Mouse (Mus musculus) embryo, embryonic 11.5 days (tissue): ENCODE data around the gene Rasl10a.

Experiments used
- DNase-seq: peaks from one replicate; pipeline ENCODE4 v3.0.0-alpha.2; 2012; ENCODE audit warnings: low read depth, low spot score

Rasl10a gene

DNA sequence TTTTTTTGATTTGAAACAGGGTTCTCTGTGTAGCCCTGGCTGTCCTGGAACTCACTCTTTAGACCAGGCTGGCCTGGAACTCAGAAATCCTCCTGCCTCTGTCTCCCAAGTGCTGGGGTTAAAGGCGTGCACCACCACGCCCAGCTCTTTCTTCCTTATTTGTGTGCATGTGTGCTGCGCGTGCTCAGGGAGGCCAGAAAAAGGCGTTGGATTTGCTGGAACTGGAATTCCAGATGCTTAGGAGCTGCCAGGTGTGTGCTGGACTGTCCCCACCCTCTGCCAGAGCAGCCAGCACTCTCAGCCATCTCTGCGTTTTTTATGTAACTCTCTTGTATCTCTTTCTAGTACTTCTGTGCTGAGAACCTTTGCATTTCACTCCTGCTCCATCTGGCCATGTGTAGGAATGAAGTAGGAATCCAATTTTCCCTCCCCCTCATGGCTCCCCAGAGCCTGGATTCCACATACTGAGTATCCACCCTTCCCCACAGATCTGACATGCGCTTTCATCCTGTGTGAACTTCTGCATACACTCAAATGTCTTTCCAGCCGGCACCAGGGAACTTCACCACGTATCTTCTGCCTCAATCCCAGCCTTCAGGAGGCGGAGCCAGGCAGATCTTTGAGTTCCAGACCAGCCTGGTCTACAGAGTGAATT lies 5.6 kb upstream of the Rasl10a start:
- no peak for DNase-seq

DNA sequence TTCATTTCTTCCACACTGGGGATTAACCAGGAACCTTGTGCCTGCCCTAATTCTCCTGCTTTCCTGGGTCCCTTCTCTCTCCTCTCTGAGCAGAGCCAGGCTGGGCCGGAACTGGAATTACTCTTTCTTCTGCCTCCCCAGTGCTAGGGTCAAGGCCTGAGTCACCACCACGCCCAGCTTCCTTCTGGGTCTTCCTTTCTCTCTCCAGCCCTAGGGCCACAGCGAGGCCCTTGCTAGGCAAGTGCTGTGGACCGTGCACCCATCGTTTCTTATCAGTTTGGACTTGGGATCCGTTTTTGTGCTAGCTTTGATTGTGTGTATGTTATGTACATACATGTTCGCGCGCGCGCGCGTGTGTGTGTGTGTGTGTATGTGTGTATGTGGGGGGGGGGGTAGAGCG lies 3.8 kb upstream of the Rasl10a start:
- DNase-seq = no peak

DNA sequence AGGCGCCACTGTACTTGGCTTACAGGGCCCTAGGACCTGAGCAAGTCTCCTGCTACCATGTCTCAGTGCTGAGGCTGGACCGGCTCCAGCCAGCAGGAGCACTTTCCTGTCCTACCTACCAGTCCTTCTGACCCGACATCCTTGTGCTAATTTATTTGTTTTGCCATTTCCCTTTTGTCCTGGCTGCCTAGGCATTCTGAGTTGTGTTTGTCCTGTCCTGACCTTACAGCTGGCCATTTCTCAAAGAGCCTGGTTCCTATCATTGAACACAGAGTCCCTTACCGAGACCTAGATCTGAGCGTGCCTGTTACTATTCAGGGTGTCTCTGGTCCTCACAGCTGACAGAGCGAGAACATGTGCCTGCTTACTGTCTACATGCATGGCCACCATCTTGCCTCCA lies 3.1 kb upstream of the Rasl10a start:
- no peak for DNase-seq

DNA sequence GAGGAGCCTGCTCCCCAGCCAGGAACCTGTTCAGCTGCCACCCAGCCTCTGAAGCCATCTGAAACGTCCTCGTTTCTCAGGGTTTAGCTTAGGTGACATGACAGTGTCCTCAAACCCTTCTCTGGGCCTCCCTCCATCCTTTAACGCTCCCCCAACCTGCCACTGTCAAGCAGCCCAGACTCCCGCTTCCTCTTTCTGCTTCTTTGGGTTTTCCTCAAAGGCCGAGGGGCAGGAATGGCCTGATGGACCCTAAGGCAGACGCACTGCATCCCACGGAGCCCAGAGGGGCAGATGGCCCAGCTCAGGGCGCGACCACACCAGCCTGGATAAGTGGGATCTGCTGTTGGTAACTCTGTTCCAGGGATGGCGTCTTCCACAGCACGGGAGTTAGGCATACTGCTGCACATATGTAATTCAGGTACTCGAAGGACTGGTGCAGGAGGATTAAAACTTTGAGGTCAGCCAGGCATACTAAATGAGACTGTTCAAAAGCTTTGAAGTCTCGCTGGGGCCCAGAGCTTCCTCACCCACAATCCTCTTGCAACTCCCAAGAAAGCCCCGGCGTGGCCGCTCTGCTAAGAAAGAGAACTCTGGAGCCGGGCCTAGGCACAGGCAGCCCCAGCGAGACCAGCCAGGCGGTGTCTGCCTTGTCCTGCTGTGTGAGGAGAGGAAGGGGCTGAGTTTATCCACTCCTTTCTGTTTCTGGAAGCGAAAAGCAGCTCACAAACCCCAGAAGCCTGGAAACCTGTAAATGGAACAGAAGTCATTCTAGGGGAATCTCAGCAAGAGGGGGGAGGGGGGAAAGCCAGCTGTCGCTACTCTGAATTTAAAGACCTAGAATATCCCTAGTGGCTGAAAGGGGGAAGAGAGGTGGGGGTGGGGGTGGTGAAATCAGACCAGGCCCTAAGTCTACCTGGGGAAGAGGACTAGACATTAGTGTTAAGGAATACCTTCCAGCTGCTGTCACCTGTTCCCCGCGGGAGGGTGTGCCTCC lies 1.7 kb upstream of the Rasl10a start:
- no peak for DNase-seq

DNA sequence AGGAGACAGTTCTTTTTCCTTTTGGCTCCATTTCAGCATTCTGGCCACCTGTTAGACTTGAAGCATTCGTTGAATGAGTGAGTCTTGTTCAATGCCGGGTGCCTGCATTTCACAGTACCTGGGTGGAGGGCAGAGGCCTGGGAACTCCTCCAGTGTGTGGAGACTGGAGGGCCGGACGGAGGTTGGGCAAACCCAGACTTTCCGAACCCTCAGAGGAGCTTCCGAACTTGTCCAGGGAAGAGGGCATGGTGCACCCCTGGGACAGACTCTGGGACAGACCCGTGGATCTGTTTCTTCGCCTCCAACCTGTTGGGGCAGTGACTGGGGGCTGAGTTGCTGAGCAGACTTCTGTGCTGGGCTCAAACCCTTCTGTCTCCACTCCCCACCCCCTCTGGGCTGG lies 864 bp upstream of the Rasl10a start:
- no peak for DNase-seq

DNA sequence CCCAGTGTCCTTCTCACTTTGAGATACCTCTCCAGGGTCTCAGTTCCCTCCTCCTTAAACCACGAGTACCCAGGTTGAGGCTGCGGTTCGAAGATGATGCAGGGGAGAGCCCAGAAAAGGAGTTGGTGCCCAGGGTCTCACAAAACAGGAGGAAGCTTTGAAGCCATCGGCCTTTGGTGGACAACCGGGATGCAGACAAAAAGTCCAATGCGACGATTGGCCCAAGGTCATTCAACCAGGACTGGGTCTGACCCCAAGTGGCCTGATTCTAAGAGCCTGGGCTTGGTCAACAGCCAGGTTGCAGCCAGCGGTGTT lies 430 bp upstream of the Rasl10a start:
- no peak for DNase-seq

DNA sequence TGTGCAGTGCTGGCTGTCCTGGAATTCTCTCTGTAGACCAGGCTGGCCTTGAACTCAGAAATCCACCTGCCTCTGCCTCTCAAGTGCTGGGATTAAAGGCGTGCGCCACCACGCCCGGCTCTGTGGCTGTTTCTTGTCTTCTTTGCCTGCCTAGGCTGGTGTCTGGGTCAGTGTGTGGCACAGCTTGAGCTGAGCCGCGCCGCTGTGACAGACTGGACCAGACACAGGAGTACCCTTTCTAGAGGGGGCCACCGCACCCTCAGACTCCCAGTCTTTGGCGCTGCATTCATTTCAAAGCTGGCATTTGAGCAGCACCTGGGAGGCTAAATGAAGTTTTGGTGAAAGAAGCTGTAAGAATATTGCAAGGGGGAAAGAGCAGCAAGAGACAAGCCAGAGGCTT lies 855 bp downstream of the Rasl10a start:
- no peak for DNase-seq

DNA sequence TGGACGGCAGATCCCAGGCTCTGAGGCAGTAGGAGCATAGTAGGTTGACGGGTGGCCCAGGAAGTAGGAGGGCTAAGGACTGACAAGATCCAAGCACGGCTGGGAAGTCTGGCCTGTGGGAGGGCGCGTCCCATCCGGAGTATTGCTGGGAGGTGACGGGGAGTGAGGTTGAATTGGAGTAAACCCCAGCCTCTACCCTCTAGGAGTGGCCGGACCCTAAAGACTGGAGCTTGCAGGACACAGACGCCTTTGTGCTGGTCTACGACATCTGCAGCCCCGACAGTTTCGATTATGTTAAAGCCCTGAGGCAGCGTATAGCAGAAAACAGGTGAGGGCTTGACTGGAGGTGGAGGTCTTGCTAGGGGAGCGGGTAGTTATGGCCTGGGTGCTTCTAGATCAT lies 1.3 kb downstream of the Rasl10a start:
- no peak for DNase-seq

DNA sequence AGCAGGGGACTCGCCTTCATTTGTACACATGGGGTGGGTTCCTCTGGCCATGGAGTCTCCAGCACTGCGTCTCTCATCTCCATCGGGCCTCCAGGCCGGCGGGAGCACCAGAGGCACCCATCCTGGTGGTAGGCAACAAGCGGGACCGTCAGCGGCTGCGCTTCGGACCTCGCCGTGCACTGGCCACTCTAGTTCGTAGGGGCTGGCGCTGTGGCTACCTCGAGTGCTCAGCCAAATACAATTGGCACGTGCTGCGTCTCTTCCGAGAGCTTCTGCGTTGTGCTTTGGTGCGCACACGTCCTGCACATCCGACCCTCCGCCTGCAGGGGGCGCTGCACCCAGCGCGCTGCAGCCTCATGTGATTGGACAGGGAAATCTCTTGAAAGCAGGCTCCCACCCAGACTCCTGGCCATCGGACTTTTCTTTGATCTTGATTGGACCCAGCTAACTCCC lies 1.8 kb downstream of the Rasl10a start:
- no peak for DNase-seq

DNA sequence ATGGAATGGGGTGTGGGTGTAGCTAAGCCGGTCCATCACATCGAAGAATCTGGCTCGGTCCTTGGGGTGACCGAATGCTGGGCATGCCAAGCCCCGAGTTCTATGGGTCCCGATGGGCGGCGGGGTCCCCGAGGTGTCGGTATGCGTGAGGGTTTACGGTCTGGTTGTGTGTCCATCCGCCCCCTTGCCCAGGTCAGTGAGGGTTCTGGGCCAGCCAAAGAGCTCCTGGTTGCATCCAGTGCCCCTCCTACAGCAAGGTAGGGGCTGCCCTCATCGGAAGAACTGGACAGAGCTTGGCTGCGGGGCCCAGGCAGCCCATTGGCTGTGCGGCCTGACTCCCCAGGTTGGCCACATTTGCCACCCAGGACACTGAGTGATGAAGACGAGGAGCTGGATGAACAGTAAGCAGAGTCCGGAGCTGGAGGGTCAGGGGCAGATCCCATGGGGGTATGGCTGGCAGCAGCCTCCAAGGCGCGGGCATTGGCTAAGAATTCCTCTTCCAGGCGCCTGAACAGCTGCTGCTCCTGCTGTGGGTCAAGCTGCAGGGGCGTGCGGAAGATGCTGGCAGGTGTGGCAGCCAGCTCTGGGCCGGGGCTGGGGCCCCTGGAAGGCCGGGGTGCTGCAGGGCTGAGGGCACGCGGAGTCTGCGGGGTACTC lies 3.0 kb downstream of the Rasl10a start:
- no peak for DNase-seq

DNA sequence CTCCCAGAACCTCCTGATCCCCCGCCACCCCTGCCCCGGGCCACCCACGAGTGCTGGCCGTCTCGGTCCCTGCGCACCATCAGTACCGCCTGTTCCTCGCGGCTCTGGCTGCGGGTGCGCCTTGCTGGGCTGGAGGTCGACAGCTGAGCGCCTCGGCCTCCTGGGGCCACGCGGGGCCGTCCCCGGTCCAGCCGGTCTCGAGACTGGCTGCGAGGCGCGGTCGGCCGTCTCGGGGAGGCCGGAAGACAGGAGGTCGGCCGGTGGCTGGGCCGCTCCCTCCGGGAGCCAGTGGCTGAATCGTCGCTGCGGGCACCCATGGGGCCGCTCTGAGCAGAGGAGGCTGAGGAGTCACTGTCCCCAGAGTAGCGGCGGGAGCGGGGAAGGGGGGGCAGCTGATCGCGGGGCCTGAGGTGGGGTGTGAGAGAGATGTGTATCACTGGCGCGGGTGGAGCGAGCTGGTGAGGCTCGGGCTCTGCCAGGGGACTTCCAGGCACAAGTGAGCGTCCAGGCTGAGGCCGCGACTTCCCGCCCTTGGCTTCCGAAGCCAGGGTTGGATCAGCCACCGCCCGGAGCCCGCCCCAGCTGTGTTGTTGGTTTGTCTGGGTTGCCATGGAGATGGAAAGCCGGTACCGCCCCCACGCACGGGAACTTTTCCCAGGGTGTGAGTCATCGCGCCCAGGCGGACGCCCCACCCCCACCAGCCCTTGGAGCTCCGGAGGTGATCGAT lies 3.6 kb downstream of the Rasl10a start:
- DNase-seq = peak; percentile 63

DNA sequence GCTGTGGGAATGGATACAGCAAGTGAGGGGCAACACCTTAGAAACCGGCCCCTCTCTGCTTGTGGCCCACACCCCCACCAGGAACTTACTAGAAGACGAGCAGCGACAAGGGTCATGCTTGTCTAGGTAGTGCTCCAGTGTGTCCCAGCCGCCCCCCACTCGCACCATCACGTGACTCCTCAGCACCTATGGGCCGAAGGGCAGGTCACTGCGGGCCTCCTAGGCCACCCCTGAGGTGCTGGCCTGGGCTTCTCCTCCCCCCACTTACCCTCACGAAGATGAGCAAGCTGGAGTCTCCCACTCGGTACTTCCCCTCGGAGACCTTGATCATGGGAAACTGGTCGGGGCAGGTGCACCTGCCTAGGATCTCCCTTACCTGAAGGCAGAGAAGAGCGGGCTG lies 4.4 kb downstream of the Rasl10a start:
- DNase-seq = no peak

DNA sequence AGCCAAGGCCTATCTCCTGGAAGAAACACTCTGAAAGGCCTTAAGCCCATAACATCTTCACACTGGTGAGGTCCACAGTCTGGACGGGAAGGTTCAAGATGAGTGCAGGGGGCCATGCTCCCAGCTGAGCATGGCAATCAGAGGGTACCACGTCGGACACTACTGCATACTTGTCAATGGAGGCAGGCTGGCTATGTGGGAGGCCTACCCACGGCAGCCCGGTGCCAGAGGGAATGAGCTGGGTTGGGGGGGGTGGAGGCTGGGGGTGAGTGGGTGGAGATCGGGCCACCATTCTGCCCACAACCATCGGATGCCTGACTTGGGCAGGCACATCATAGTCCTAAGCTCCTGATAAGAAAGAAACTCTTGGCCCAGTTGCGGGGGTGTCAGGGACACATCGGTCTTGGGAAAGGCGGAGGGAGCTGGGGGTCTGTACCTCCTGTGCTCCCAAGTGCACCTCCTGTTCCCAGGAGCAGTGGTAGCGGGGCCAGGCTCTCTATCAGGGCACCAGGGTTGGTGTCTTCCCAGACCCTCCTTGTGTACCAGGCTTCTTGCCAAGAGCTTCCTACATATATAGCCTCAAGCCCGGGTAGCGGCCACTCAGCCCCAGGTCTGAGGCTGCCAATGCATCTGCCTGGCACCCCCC lies 5.1 kb downstream of the Rasl10a start:
- DNase-seq = no peak

DNA sequence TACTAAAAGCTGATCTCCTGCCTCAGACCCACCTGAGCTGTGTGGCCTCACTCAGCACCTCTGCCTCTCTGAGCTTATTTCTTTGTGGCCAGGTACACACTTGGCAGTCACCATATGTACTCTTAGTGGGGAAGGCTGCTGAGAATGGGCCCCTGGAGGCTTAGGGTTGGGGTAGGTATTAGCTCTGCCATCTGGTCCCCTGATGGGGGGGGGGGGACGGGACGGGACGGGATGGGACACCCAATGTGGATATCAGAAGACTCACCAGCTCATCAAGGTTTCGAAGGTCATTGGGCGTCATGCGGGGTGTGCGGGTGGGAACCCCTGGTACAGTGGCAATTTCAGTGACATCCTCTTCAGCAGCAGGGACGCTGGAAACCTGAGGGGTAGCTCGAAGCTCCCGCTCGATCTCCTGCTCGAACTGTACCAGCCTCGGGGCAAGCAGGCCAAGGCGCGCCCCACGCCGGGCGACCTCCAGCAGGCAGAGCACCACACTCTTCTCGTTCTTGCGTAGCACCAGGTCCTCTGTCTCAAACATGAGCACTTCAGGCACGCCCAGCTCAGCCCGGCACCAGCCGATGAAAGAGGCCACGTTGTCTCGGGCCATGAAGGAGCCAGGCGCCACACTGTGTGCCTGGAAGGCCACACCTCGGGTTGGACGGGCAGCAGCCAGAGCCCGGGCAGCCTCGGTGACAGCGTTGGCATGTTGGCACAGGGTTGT lies 5.8 kb downstream of the Rasl10a start:
- no peak for DNase-seq

DNA sequence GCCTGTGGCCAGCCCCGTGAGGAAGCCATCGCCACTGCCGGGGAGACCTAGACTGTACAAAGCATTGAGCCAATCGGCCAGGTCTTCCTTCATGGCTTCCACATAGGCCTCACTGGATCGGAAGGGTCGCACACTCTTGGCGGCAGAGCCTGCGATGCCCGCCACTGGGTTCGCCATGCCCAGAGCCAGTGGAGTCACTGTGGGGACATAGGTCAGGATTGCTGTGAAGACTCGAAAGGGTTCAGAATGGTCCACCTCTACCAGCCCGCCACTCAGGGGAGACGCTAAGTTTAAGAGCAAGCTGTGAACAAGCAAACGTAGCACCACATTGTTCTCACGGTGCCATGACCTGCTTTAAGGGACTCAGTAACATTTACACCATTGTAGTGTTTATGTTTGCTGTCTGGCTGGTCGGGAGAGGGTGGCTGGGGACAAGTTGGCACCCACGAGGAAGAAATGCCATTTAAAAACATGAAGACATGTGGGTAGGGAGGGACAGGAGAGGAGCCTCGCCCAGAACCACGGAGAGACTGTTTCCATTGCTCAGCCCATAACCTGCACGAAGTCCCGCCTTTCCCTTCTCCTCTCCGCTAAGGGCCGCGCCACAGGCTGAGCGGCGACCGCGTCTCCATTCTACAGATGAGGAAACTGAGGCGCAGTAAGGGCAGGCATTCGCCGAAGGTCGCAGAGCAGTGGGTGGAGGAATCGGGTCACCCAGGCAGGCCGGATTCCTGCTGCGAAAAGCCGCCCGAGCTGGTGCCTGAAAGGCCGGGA lies 6.5 kb downstream of the Rasl10a start:
- DNase-seq = no peak

DNA sequence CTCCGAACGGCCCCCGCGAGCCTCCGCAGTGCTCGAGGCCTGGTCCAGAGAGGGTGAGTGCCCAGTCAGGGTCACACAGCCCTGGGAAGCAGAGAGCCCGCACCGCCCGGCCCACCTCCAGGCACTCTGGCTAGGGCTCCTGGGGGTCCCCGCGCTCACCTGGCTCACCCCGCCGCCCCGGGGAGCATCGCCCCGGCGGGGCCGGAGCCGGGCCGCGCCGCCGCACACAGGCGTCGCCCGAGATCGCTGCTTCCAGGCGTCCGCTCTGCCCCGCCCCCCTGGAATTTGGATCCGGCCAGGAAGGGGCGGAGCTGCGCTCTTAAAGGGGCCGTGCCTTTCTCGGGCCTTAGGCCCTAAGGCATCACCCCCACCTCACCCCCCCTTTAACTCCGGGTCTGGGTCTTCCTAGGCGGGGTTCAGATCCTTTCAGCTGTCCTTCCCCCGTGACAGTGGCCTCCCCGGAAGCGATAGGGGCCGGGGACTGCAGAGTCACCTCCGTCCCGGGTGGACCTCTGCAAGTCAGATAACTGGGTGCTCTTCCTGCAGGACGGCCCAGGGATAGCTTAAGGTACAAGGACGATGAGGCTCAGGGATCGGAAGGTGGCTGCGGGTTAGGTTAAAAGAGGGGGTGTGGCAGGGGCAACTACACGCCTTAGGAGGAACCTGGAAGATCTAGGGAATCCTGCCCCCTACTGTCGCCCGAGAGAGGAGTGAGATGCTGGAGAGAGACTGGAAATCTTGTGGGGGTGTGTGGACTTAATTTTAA lies 7.3 kb downstream of the Rasl10a start, which contains the start of gene Gas2l1:
Gas2l1 (minus strand) TSS at position 272 of the 766 bp plus-strand sequence.
- peak; percentile 82 for DNase-seq

DNA sequence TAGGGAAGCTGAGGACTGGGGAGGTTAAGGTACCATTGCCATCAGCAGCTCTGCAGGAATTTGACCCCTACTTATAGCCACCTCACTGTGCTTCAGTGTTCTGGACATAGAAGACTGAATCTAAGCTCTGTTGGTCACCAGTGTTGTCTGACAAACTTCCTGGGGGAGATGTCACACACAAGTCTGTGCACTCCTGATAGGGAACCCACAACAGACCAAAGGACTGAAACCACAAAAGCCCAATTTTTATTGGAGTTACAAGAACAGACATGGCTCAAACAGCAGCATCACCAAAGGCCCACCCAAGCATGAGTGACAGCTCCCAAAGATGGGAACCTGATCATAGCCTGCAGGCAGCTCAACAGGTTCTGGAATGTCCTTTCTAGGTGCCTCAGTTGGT lies 9.1 kb downstream of the Rasl10a start:
- no peak for DNase-seq

DNA sequence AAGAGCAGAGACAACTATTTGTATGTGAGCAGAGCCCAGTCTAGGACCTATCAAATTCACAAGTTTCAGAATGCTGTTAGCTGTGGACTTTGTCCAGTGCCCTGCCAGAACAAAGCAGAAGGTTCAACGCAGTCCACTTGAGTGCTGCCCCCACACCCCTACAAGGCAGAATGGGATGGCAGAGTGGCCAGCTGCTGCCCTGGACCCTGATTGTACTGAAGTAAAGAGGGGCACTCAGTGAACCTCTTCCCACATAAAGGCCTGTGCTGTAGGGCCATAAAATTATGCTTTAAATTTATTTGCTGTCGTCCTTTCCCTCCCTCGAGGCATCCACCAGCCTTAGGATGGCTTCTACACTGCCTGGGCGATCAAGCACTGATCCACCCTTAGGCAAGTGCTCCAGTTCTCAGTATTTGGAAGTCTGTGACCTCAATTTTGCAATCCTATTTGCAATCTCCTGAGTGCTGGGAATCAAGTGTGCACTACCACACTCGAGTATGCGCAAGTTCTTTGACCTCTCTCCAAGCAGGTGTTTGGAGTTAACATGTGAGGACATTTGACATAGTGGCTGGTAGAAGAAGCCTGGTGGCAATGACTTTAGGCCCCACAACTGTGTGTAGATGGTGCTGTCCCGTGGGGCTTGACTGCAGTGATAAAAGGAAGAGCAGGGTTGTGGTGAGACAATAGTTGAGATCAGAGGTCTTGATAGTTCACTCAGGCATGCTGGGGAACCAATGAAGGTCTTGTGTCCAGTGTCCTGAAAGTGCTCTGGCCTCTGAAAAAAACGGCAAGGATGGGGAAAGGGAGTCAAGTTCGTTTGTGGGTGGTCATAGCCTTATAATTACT lies 10.4 kb downstream of the Rasl10a start:
- DNase-seq = no peak
